23 mouse cellular contexts compared by ENCODE assay signal in the genomic region with DNA sequence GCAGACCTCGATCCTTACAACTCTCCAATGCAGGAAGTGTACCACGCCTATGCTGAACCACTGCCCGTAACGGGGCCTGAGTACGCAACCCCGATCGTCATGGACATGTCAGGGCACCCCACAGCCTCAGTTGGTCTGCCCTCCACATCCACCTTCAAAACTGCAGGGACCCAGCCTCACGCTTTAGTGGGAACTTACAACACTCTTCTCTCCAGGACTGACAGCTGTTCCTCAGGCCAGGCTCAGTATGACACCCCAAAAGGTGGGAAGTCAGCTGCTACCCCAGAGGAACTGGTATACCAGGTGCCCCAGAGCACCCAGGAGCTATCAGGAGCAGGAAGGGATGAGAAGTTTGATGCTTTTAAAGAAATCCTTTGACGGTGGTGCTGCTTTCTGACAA.
"Had no signal": no experiment of that assay in that cellular context is flagged by ENCODE, and none has a peak within 500 bp of the region (broad histone marks: within the 10 kb centered on the region; RNA-seq: fewer than 3 reads in every experiment).

No protein-coding gene starts in this region.

- H3K4me3 ChIP-seq: hindbrain, embryonic 13.5 days; hindbrain, embryonic 15.5 days; layer of hippocampus, adult 2 months; left cerebral cortex, adult 2 months; limb, embryonic 13.5 days; limb, embryonic 15.5 days had no signal

- H3K4me2 ChIP-seq: heart, embryonic 11.5 days; hindbrain, embryonic 13.5 days; hindbrain, embryonic 15.5 days; limb, embryonic 13.5 days; limb, embryonic 15.5 days had no signal

- H3K9ac ChIP-seq: forebrain, postnatal 0 days; hindbrain, embryonic 13.5 days; hindbrain, embryonic 15.5 days; limb, embryonic 13.5 days; limb, embryonic 15.5 days; liver, embryonic 14.5 days had no signal

- DNase-seq: forebrain, postnatal 0 days; gastrocnemius, postnatal 14 days; gastrocnemius, postnatal 36 days; heart, adult 18-20 months; heart, postnatal 10 days; heart, postnatal 36 days; kidney, adult 11 months; kidney, adult 2 months; kidney, adult 9 months; kidney, postnatal 10 days; kidney, postnatal 25 days; kidney, postnatal 4 days; left cerebral cortex, postnatal 4 days had no signal

- H3K27ac ChIP-seq: hindbrain, embryonic 13.5 days; hindbrain, embryonic 15.5 days; hindbrain, postnatal 0 days; layer of hippocampus, adult 2 months; left cerebral cortex, adult 2 months; limb, embryonic 13.5 days; limb, embryonic 15.5 days; liver, embryonic 14.5 days had no signal

- ATAC-seq: forebrain, postnatal 0 days; hindbrain, postnatal 0 days; intestine, embryonic 16.5 days had no signal

- H3K27me3 ChIP-seq: hindbrain, embryonic 13.5 days; hindbrain, embryonic 15.5 days; limb, embryonic 13.5 days; limb, embryonic 15.5 days had no signal

- H3K4me1 ChIP-seq: hindbrain, embryonic 13.5 days; hindbrain, embryonic 15.5 days; limb, embryonic 13.5 days; limb, embryonic 15.5 days had no signal

- H3K9me3 ChIP-seq: hindbrain, embryonic 13.5 days; hindbrain, embryonic 15.5 days; limb, embryonic 13.5 days; limb, embryonic 15.5 days had no signal
